Mouse (Mus musculus) G1E (cell line): ENCODE measurements around the gene Pitpnm1. TPM values are rescaled to one million over a fixed set of nuclear protein-coding genes. Genes with fewer than 3 reads are reported as not detected.
"Not testable (repeated sequence)": the region's sequence is repeated elsewhere in the genome, so short reads cannot be mapped to it uniquely, and the experiment has no call there.

Source experiments
- ATAC-seq: 2 replicates; pipeline ENCODE4 v1.8.0; 2016; ENCODE audit warnings: mild to moderate bottlenecking; ENCODE audit not compliant: insufficient number of reproducible peaks, poor library complexity, low FRiP score, severe bottlenecking; ENCODE audit errors: extremely low read depth
- DNase-seq: peaks from one replicate; pipeline ENCODE4 v3.0.0; 2012; ENCODE audit warnings: low spot score
- H3K27me3 ChIP-seq: 2 replicates; pipeline ENCODE4 v1.6.1; 2012; ENCODE audit warnings: mild to moderate bottlenecking, low read length, inconsistent platforms; ENCODE audit not compliant: insufficient read depth
- H3K36me3 ChIP-seq: replicated peaks from 2 replicates; pipeline ENCODE3; 2012; ENCODE audit warnings: mild to moderate bottlenecking, inconsistent platforms
- H3K4me1 ChIP-seq: 2 replicates; pipeline ENCODE4 v1.6.1; 2012; ENCODE audit warnings: low read depth, low read length, inconsistent platforms, mixed read lengths; ENCODE audit not compliant: insufficient read depth
- H3K4me3 ChIP-seq: 2 replicates; pipeline ENCODE4 v1.5.1; 2012; ENCODE audit warnings: low read depth, mild to moderate bottlenecking, inconsistent platforms, low read length, moderate library complexity, mixed read lengths
- H3K9me3 ChIP-seq: replicated peaks from 2 replicates; pipeline ENCODE4 v1.6.1; 2012; ENCODE audit warnings: inconsistent platforms
- CTCF ChIP-seq: IDR thresholded peaks from 2 replicates; pipeline ENCODE4 v1.5.1; 2012; ENCODE audit warnings: low read depth, low read length, inconsistent platforms, mixed read lengths
- GATA1 ChIP-seq: IDR thresholded peaks from 2 replicates; pipeline ENCODE4 v1.6.1; 2012; ENCODE audit warnings: borderline replicate concordance, low read length, inconsistent platforms, mixed read lengths
- GATA2 ChIP-seq: IDR thresholded peaks from 2 replicates; pipeline ENCODE4 v1.6.1; 2012; ENCODE audit warnings: low read depth, low read length, inconsistent platforms, borderline replicate concordance
- POLR2AphosphoS5 ChIP-seq: IDR thresholded peaks from 2 replicates; pipeline ENCODE4 v1.6.1; 2012; ENCODE audit warnings: low read depth, low read length, inconsistent platforms; ENCODE audit not compliant: insufficient replicate concordance
- TAL1 ChIP-seq: conservative IDR thresholded peaks from 2 replicates; pipeline ENCODE4 v1.6.1; 2012; ENCODE audit warnings: low read depth, low read length, inconsistent platforms, mixed read lengths
- polyA plus RNA-seq: library from polyadenylated mRNA; stranded (reverse); fragments of >175 nt; gene quantifications from 2 replicates; pipeline ENCODE4 v1.2.3, GENCODE M21; 2012
- total RNA-seq, 2 experiments: library from RNA; stranded (forward) in 1 of 2; stranded (reverse) in 1 of 2; fragments of 200-1000 nt in 1 of 2; fragments of >200 nt in 1 of 2; fragmentation: Nextera tagmentation in 1 of 2; gene quantifications; 2 replicates each; pipeline ENCODE4 v1.2.3; 2014 to 2017

Pitpnm1 gene
- total and polyA plus RNA-seq, 3 experiments: 12.9 to 61.2 (median 22.2) TPM

DNA sequence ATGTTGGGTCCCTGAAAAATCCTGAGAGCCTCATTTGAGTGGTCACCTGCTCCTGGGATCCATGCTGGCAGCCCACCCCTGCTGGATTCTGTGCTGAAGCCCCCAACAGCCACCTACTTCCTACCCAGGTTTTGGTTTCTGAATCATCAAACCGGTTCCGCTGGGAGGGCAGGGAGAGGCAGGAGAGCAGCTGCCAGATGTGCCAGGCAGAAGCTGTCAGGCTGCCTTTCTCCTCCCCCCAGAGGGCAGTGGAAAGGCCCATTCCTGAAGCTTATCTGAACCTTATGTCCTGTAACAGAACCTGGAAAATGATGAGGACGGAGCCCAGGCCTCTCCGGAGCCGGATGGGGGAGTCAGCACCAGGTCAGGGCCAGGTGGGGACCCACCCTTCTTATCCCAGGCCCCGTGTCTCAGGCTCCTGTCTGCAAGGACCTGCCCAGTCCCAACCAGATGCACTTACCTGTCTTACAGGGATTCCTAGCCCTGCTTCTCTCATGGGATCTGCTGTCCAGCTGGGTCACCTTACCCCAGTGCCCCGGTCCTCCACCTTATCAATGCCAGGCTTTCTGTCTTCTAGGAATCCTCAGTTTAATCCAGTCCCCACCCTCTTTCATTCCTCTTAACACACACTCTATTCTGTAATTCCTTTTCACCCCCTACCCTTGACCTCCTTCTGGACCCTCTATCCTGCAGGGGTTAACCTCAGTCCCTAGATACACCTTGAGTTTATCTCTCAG lies 27.1 kb downstream of the Pitpnm1 start:
- ATAC-seq (no peak), DNase-seq (no peak)
- peaks cover 61% of the 10 kb centered on the region for H3K4me1 ChIP-seq
- peak overlapping the region; percentile 85; the same call in 1 of the 2 replicates for H3K4me3 ChIP-seq
- H3K36me3 ChIP-seq: peaks cover 50% of the 10 kb centered on the region
- TF ChIP-seq TAL1 (no peak), CTCF (no peak), POLR2AphosphoS5 (no peak), GATA1 (no peak), GATA2 (no peak)
- H3K9me3 ChIP-seq: no peaks in the 10 kb centered on the region
- H3K27me3 ChIP-seq: no peaks in the 10 kb centered on the region

DNA sequence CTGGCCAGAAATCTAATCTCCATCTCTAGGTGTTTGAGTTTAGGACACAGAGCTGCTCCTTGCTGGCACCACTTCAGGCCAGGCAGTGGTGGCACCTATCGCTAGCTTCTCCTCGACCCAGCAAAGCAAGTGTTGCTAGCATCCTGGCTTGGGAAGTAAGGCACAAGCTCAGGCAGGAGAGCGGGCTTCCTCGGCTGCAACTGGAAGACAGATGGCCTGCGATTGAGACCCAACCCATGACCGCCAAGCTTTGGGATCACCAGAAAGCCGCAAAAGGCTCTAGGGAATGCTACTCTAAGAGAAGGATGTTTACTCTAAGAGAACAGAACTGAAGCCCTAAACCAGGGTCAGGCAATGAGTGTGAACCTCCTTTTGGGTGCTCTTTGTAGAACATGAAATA lies 29.7 kb downstream of the Pitpnm1 start:
- Histone ChIP-seq H3K4me3 (no peak overlapping the region), H3K9me3 (no peaks in the 10 kb centered on the region), H3K27me3 (no peaks in the 10 kb centered on the region), H3K4me1 (peaks cover 36% of the 10 kb centered on the region), H3K36me3 (peaks cover 62% of the 10 kb centered on the region)
- TF ChIP-seq POLR2AphosphoS5 (no peak), CTCF (no peak), GATA2 (no peak), TAL1 (no peak), GATA1 (no peak)
- DNase-seq (no peak), ATAC-seq (no peak)

DNA sequence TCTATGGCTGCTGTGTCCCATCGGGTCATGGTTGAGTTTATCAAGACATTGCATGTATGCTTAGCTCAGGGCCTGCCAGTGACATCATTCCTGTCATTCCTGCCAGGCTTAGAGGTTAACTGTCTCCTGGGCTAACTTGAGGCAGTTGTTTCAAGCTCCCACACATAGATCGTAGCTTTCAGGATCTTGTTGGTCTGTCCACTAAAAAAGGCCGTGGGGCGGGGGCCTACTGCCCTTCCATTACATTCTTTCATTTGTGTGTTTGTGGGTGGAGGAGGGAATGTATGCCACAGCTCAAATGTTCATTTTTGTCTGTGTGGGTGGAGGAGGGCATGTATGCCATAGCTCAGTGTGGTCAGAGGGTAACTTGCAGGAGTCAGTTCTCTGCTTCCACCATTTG lies 30.3 kb downstream of the Pitpnm1 start:
- ATAC-seq (no peak), DNase-seq (no peak)
- H3K27me3 ChIP-seq: no peaks in the 10 kb centered on the region
- H3K9me3 ChIP-seq: no peaks in the 10 kb centered on the region
- no peak overlapping the region for H3K4me3 ChIP-seq
- peaks cover 62% of the 10 kb centered on the region for H3K36me3 ChIP-seq
- TF ChIP-seq GATA2: no peak
- TF ChIP-seq CTCF: no peak
- no peak for TF ChIP-seq TAL1
- no peak for TF ChIP-seq POLR2AphosphoS5
- TF ChIP-seq GATA1: no peak
- H3K4me1 ChIP-seq: peaks cover 30% of the 10 kb centered on the region

GRCm38 (mm10) chr19:4131075-4131474 lies 31.3 kb downstream of the Pitpnm1 start:
- H3K4me1 ChIP-seq: peaks cover 32% of the 10 kb centered on the region
- no peak overlapping the region; the same call in 1 of the 2 replicates for H3K4me3 ChIP-seq
- peaks cover 62% of the 10 kb centered on the region for H3K36me3 ChIP-seq
- TF ChIP-seq GATA1 (no peak), POLR2AphosphoS5 (no peak), CTCF (no peak), TAL1 (no peak), GATA2 (no peak)
- ATAC-seq (no peak), DNase-seq (no peak)
- H3K9me3 ChIP-seq: no peaks in the 10 kb centered on the region
- H3K27me3 ChIP-seq: no peaks in the 10 kb centered on the region

- Histone ChIP-seq H3K4me1 (peaks cover 28% of the 10 kb centered on the region), H3K27me3 (no peaks in the 10 kb centered on the region), H3K36me3 (peaks cover 62% of the 10 kb centered on the region), H3K4me3 (no peak overlapping the region), H3K9me3 (no peaks in the 10 kb centered on the region)
- DNase-seq (no peak), ATAC-seq (no peak)
- TF ChIP-seq GATA1 (no peak), CTCF (no peak)
Observed at GRCm38 (mm10) chr19:4131768-4132167, 32.0 kb downstream of the Pitpnm1 start.

GRCm38 (mm10) chr19:4134354-4134753 lies 34.6 kb downstream of the Pitpnm1 start:
- H3K4me3 ChIP-seq: no peak overlapping the region

DNA sequence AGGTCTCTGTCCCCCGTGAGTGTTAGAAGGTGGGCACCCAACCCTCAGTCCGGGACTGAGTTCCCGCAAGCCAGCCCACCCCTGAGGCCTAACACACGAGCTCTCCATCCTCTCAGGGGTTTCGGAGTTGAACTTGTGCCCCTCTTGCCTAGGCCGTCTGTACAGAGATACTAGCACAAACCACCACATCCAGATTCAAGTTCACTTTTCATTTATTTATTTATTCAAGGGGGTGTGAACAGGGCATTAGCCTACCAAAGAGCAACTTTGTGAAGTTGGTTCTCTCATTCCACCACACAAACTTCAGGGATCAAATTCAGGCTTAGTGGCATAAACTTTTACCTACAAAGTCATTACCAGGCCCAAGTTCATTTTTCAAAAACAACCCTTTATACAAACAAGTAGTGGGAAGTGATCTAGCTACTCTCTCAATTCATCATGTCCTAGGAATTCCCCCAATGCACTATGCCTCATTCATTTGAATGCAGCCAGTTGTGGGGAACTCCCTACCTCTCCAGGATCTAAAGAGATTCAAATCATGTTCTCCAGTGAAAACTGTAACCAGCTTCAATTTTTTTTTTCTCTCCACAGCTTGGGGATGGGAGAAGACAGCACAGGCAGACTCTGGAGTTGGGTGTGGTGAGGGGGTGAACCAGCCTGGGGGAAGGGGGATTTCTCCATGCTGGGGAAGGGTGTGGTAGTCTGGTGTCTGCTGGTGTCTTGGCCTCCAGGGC lies 35.6 kb downstream of the Pitpnm1 start:
- Histone ChIP-seq H3K27me3 (peaks cover 27% of the 10 kb centered on the region), H3K36me3 (peaks cover 29% of the 10 kb centered on the region), H3K4me1 (peaks cover 21% of the 10 kb centered on the region)
- ATAC-seq, DNase-seq, H3K9me3 ChIP-seq, H3K4me3 ChIP-seq: not testable (repeated sequence)

More at GRCm38 (mm10) chr19:4134354-4134753, 34.6 kb downstream of the Pitpnm1 start:
- no peak for DNase-seq
- ATAC-seq: no peak
- Histone ChIP-seq H3K27me3 (peaks cover 16% of the 10 kb centered on the region), H3K4me1 (peaks cover 21% of the 10 kb centered on the region), H3K9me3 (no peaks in the 10 kb centered on the region), H3K36me3 (peaks cover 40% of the 10 kb centered on the region)
- TF ChIP-seq CTCF (no peak), POLR2AphosphoS5 (no peak), GATA1 (no peak), TAL1 (no peak), GATA2 (no peak)

GRCm38 (mm10) chr19:4135963-4136345 lies 36.2 kb downstream of the Pitpnm1 start:
- H3K27me3 ChIP-seq: peaks cover 32% of the 10 kb centered on the region
- peaks cover 16% of the 10 kb centered on the region for H3K4me1 ChIP-seq
- H3K9me3 ChIP-seq, DNase-seq, H3K4me3 ChIP-seq, ATAC-seq: not testable (repeated sequence)
- peaks cover 24% of the 10 kb centered on the region for H3K36me3 ChIP-seq
